Mouse (Mus musculus) CH12.LX (cell line): ENCODE data around the gene 4930503B20Rik.

Experiments used
- CTCF ChIP-seq, 2 experiments: IDR thresholded peaks in 1 of 2; conservative IDR thresholded peaks in 1 of 2; 2 replicates each; pipeline ENCODE4 v1.5.1; 2011 to 2012; ENCODE audit warnings: low read depth in 2 of 2, low read length in 2 of 2, improper control_type of control experiment in 1 of 2, inconsistent platforms in 1 of 2, mild to moderate bottlenecking in 1 of 2, moderate library complexity in 1 of 2
- MAFK ChIP-seq: IDR thresholded peaks from 2 replicates; pipeline ENCODE4 v1.6.1; 2011; ENCODE audit warnings: low read length, improper control_type of control experiment; ENCODE audit not compliant: insufficient replicate concordance
- MYC ChIP-seq: IDR thresholded peaks from 2 replicates; pipeline ENCODE4 v1.6.1; 2011; ENCODE audit warnings: low read depth, mild to moderate bottlenecking, improper control_type of control experiment, low read length
- NRF1 ChIP-seq: IDR thresholded peaks from 2 replicates; pipeline ENCODE4 v1.6.1; 2014; ENCODE audit warnings: low read depth, mild to moderate bottlenecking, inconsistent platforms, low read length, improper control_type of control experiment, moderate library complexity
- POLR2AphosphoS2 ChIP-seq: IDR thresholded peaks from 2 replicates; pipeline ENCODE4 v1.6.1; 2011; ENCODE audit warnings: low read depth, low read length, improper control_type of control experiment
- TCF12 ChIP-seq: IDR thresholded peaks from 2 replicates; pipeline ENCODE4 v1.6.1; 2014; ENCODE audit warnings: low read depth, mild to moderate bottlenecking, inconsistent platforms, low read length, improper control_type of control experiment
- ZMIZ1 ChIP-seq: IDR thresholded peaks from 2 replicates; pipeline ENCODE4 v1.6.1; 2012; ENCODE audit warnings: low read depth, mild to moderate bottlenecking, inconsistent platforms, low read length, improper control_type of control experiment
- ZNF384 ChIP-seq: IDR thresholded peaks from 2 replicates; pipeline ENCODE4 v1.6.1; 2012; ENCODE audit warnings: low read depth, low read length, improper control_type of control experiment, inconsistent platforms

GRCm38 (mm10) chr3:146651217-146651616, at the start of gene 4930503B20Rik:
- TF ChIP-seq CTCF (conservative IDR thresholded peaks at IDR 0.05 in 1 of 2, IDR thresholded peaks at IDR 0.05 in 1 of 2; ENCODE audit: low read depth in 2 of 2, low read length in 2 of 2) (no peak), TCF12 (no peak), MAFK (no peak), NRF1 (no peak), ZMIZ1 (no peak), POLR2AphosphoS2 (no peak), MYC (no peak), ZNF384 (no peak)
